Mouse (Mus musculus) cerebellum, adult (tissue): Measurements from ENCODE around the gene B3glct.

ENCODE experiments used
- ATAC-seq: cut with Nextera tagmentation; 2 replicates; pipeline ENCODE4 v1.9.2; 2017; ENCODE audit warnings: mild to moderate bottlenecking, moderate library complexity, mixed read lengths; ENCODE audit not compliant: insufficient number of reproducible peaks, low FRiP score, low TSS enrichment

Gene B3glct

DNA sequence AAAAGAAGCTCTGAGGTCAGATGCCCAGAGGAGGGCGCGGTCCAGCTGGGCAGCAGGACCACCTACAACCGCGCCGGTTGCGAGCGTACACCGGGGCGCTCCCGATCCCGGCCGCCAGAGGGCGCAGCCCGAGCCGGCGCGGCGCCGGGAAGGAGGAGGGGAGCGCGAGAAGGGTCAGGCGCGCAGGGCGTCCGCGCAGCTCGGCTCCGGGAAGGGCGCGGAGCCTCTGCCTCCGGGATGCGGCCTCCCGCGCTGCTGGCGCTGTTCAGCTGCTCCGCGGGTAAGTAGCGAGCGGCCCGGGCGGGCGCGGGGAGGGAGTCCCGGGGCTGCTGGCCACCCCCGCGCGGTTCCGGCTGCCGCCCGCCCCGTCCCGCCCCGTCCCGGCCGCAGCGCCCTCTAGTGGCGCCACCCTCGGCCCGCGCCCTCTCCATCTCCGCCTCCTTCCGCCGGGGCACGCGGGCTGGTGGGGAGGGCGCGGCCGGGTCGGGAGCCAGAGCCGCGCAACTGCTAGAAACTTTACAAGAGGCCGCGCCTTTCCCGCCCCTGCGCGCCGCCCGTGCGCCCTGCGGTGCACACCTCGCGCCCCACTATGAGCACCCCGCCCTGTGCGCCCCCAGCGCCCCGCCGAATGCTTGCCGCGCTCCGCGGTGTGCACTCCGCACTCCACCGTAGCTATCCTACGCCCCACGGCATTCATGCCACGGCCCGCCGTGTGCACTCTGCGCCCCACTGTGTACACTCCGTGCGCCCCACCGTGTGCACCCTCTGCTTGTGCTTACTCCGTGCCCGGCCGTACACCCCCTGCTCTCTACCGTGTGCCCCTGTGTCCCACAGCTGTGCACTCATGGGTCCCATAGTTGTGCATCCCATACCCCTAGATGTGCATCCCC is at the start of gene B3glct:
B3glct (plus strand) TSS at position 131 of the 890 bp plus-strand sequence.
- ATAC-seq, result peak; percentile 86

DNA sequence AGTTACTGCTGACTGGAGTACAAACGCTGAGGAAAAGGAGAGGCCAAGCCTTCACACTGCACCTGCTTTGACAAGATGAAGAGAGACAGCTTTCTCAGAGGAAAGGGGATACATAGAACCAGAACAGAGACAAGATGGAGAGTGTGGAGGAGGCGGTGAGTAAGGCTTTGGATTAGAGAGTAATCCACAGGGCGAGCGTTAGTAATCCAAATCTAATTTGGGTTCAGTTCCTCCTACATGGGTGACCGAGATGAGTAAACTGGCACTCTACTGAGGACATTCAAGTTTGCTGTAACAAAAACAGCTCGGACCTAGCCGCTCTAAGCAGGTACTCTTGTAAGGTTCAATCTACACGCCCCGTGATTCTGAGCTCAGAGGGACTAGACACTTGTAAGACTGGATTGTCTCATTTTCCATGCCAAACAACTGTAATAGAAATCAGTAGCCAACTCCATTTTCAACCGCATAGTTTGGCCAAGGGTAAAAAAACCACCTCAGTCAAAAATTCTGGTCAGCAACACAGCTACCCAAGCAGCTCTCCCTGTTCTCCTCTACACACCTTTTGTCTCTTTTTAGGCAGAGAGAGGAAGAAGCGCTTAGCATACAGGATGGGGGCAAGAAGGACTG is 43.5 kb upstream of the B3glct start:
- ATAC-seq, result no peak

GRCm38 (mm10) chr5:149635556-149635955 is 42.5 kb upstream of the B3glct start:
- ATAC-seq, result peak; percentile 2; the same call in 1 of the 2 replicates

DNA sequence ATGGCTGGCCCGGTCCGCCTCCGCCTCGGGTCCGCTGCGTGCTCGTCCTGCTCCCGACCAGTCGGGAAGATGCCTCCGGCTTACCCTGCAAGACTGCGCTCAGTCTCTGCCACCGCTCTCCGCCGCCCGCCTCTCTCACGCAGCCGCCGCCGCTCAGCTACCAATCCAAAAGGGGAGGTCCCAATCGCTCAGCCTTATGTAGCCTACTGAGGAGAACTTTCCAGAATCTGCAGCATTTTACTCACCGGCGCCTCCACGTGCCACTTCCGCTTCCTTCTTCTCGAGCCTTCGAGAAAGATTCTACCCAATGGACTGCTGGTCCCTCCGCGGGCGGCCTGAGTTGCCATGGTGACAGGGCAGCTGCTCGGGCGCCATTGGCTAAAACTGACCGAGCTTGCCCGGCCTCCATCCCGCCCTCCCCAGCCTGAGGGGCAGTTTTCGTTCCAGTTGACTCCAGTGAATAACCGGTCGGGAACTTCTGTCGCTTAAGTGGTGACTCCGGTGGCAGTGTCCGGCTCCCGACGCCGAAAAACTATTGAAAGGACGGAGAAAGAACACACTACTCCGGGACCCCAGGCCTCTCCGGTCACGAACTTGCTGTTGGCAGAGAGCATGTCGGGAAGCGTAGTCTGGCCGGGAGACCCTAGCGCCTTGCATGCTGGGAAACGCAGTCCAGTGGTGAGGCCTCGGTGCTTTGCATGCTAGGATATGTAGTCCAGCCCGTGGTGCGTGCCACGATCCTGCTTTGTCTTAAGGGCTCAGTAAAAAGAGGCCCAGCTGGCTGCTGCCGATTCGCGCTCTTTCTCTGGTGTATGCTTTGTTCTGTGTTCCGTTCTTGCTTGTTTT is 41.7 kb upstream of the B3glct start, which contains the start of gene Hsph1:
Hsph1 (minus strand) TSS at position 302 of the 846 bp plus-strand sequence.
- ATAC-seq, result peak; percentile 97

- ATAC-seq, result no peak
These were observed 40.7 kb upstream of the B3glct start for GRCm38 (mm10) chr5:149637306-149637705.

DNA sequence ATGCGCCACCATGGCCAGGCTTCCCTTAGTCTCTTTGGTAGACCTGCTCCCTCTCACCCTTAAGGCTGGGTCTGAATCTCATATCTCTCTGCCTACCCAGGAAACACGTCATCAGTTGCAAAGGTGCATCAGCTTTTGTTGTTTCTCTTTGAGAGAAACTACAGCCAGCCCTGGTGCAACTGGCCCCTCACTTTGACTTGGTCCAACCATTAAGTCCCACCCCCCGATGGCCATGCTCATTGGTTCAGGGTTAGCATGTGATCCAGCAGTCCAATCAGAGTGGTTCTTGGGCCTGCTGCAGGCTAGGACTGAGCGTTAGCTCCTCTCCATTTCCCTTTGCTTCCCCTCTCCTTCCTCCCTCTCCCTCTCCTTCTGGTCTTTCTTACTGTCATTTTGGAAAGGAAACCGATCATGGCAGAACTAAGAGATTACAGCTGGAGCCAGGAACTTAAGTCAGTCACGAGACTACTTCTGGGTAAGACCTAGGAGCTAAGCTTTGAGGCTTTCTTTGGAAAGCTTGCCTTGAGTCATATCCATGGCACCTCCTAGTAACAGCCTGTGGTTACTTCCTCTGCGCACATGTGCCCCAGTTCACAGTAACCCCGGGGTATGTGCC is 36.6 kb upstream of the B3glct start:
- ATAC-seq, result no peak

DNA sequence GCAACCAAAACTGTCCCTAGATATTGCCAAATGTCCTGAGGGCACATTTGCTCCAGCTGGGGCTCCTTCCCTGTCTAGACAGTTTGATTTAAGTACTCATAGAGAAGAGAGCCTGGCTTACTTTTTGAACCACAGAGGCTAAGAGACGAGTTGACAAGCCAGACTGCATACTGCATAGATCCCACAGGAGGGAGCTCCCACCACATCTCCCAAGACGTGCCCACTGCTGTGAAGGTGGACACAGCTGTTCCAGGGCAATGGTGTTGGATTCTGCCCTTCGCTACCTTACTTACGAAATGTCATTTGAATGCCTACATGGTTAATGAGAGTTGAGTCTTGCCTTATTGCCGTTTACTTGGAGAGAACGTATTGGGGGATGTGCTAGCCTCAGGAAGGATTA is 35.7 kb upstream of the B3glct start:
- no peak for ATAC-seq

GRCm38 (mm10) chr5:149642783-149643509 is 35.1 kb upstream of the B3glct start:
- no peak for ATAC-seq

GRCm38 (mm10) chr5:149647367-149648115 is 30.5 kb upstream of the B3glct start:
- ATAC-seq, result no peak

- ATAC-seq, result no peak
These were observed 29.8 kb upstream of the B3glct start for GRCm38 (mm10) chr5:149648196-149648595.

GRCm38 (mm10) chr5:149648895-149649406 is 29.1 kb upstream of the B3glct start:
- ATAC-seq, result no peak

- ATAC-seq, result no peak
These were observed 28.4 kb upstream of the B3glct start for GRCm38 (mm10) chr5:149649499-149650178.

- ATAC-seq, result no peak
These were observed 27.9 kb upstream of the B3glct start for GRCm38 (mm10) chr5:149650179-149650553.

DNA sequence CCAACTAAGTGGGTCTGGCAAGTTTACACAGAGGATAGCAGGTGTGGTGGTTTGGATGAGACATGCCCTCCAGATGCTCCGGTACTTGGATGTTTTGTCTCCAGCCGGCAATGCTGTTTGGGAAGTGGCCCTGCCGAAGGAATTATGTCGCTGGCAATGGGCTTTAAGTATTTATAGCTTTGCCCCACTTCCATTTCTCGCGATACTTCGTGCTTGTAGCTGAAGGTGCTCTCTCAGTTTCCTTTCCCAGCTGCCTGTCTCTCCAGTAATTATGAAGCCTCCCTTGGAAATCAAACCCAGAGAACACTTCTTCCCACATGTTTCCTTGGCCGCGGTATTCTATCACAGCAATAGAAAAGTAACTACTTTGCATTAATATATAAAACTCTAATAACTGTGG is 22.4 kb upstream of the B3glct start:
- ATAC-seq, result no peak

- ATAC-seq, result no peak
These were observed 20.0 kb upstream of the B3glct start for GRCm38 (mm10) chr5:149658022-149658421.

DNA sequence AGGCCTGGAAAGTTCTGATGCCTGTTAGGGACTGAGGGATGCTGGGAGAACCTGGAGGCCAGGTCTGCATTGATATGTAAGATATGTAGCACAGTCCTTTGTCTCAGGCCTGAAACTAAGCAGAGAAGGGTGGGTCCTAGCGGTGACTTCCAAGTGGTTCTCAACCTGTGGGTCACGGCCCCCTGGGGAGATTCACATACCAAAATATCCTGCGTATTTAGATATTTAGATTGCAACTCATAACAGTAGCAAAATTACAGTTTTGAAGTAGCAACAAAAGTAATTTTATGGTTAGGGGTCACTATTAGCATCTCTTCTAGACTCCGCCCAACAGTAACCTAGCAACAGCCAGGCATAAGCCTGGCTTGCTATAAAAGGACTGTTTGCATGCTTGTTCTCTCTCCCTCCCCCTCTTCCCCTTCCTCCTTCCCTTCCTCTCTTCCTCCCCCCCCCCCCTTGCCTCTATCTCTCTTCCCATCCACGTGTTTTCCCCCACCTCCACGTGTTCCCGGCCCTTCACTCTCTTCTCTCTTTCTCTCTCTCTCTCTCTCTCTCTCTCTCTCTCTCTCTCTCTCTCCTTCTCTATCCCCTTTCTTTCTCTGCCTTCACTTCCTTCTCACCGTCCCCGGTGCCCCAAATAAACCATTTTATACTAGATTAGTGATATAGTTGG is 19.2 kb upstream of the B3glct start:
- no peak for ATAC-seq

DNA sequence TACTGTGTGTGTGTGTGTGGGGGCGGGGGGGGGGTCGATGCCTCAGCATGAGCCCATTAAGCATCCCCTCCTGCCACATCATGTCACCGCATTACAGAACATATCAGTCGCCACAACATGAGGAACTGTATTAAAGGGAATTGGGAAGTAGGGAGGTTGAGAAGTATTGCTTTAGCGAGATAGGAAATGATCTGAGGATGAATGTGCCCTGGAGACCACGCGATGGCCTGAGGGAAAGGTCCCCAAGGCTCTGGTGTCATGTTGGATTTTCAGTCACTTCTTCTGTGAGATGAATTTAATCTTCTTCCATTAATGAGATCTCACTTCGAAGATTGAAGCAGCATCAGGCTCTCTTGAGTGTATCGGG is 18.6 kb upstream of the B3glct start:
- no peak for ATAC-seq

- no peak for ATAC-seq
These were observed 16.6 kb upstream of the B3glct start for GRCm38 (mm10) chr5:149661428-149661827.
